Mouse (Mus musculus) lung, adult 2 months (tissue): ENCODE results near the gene Mtus2.
A peak's percentile ranks its signal among the peaks of the same experiment; 100 is the strongest.

Experiments
- CTCF ChIP-seq: fragments of 200-500 bp; IDR thresholded peaks from 2 replicates; pipeline ENCODE4 v1.5.1; 2011; ENCODE audit warnings: mild to moderate bottlenecking, low read length, control low read depth; ENCODE audit not compliant: insufficient read depth
- POLR2A ChIP-seq: fragments of 200-500 bp; IDR thresholded peaks from 2 replicates; pipeline ENCODE4 v1.6.1; 2011; ENCODE audit warnings: low read depth, mild to moderate bottlenecking, control low read depth, low read length, borderline replicate concordance; ENCODE audit errors: extremely low read depth

DNA sequence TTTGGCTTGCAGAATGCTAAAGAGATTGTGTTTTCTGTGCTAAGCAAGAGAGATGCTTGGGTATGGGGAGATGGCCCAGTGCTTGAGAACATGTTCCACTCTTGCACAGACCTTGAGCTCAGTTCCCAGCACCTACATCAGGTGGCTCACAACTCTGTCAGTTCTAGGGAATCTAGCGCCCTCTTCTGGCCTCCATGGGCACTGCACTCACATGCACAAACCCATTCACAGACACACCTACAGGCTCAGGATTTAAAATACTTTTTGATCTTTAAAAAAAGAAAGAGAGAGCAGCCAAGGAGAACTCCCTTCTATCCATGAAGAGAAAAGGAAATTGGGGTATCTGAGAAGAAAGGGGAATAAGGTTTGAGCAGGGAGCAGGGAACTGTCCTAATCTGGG, 287.4 kb downstream of the Mtus2 start:
- 0 out of 2 replicates have a peak, but pooled peaks have one; percentile 12 for TF ChIP-seq CTCF
- no peak for TF ChIP-seq POLR2A
